Mouse (Mus musculus) gastrocnemius, postnatal 14 days (tissue): ENCODE measurements around the gene Med27. TPM values are rescaled to one million over a fixed set of nuclear protein-coding genes. Genes with fewer than 3 reads are reported as not detected.
A peak's percentile ranks its signal among the peaks of the same experiment; 100 is the strongest.

Experiments
- DNase-seq: peaks from one replicate; pipeline ENCODE4 v3.0.0; 2021; ENCODE audit warnings: mixed read lengths
- intact Hi-C: fragments of 180-260 bp; cut with DNase I; formaldehyde crosslinking; loops from one replicate; pipeline ENCODE4 v1.15.1; 2025; ENCODE audit warnings: low total_unique reads
- total RNA-seq, 2 experiments: library from RNA; stranded (reverse); gene quantifications; 2 replicates each; pipeline ENCODE4 v1.2.3; 2021

Med27 gene
- total RNA-seq, 2 experiments from 2014 or later, result 12.7 to 14.4 TPM

- intact Hi-C loops, result no loop called here
- DNase-seq, result no peak
Observed at GRCm38 (mm10) chr2:29461841-29462240, 115.2 kb downstream of the Med27 start.

- no peak for DNase-seq
- intact Hi-C loops, result no loop called here
Observed at GRCm38 (mm10) chr2:29463039-29463585, 116.5 kb downstream of the Med27 start.

- DNase-seq, result peak; percentile 19
- intact Hi-C loops, result no loop called here
Observed at GRCm38 (mm10) chr2:29464851-29465648, 118.4 kb downstream of the Med27 start.

- intact Hi-C loops, result no loop called here
Observed at GRCm38 (mm10) chr2:29465649-29466137, 119.1 kb downstream of the Med27 start.

GRCm38 (mm10) chr2:29466396-29466795, 119.8 kb downstream of the Med27 start:
- intact Hi-C loops, result no loop called here
- no peak for DNase-seq

More at GRCm38 (mm10) chr2:29465649-29466137, 119.1 kb downstream of the Med27 start:
- no peak for DNase-seq

- intact Hi-C loops, result no loop called here
- no peak for DNase-seq
Observed at GRCm38 (mm10) chr2:29468517-29468936, 121.9 kb downstream of the Med27 start.

- intact Hi-C loops, result no loop called here
- DNase-seq, result no peak
Observed at GRCm38 (mm10) chr2:29472952-29473437, 126.4 kb downstream of the Med27 start.

- intact Hi-C loops, result no loop called here
- no peak for DNase-seq
Observed at GRCm38 (mm10) chr2:29473907-29474306, 127.3 kb downstream of the Med27 start.

- DNase-seq, result no peak
- intact Hi-C loops, result no loop called here
Observed at GRCm38 (mm10) chr2:29476702-29477101, 130.1 kb downstream of the Med27 start.

GRCm38 (mm10) chr2:29481856-29482255, 135.2 kb downstream of the Med27 start:
- no peak for DNase-seq
- intact Hi-C loops, result no loop called here

- intact Hi-C loops, result no loop called here
Observed at GRCm38 (mm10) chr2:29482979-29483718, 136.5 kb downstream of the Med27 start.

GRCm38 (mm10) chr2:29485519-29485918, 138.9 kb downstream of the Med27 start:
- intact Hi-C loops, result no loop called here
- peak; percentile 19 for DNase-seq

More at GRCm38 (mm10) chr2:29482979-29483718, 136.5 kb downstream of the Med27 start:
- no peak for DNase-seq

GRCm38 (mm10) chr2:29486491-29486890, 139.9 kb downstream of the Med27 start:
- no peak for DNase-seq
- intact Hi-C loops, result no loop called here

- intact Hi-C loops, result no loop called here
Observed at GRCm38 (mm10) chr2:29487652-29488051, 141.0 kb downstream of the Med27 start.

GRCm38 (mm10) chr2:29488379-29489236, 142.0 kb downstream of the Med27 start:
- intact Hi-C loops, result no loop called here
- no peak for DNase-seq

More at GRCm38 (mm10) chr2:29487652-29488051, 141.0 kb downstream of the Med27 start:
- no peak for DNase-seq

GRCm38 (mm10) chr2:29491656-29492055, 145.0 kb downstream of the Med27 start:
- no peak for DNase-seq
- intact Hi-C loops, result no loop called here

GRCm38 (mm10) chr2:29493396-29494031, 146.9 kb downstream of the Med27 start:
- DNase-seq, result no peak
- intact Hi-C loops, result no loop called here

- no peak for DNase-seq
Observed at GRCm38 (mm10) chr2:29495271-29495670, 148.7 kb downstream of the Med27 start.

More at GRCm38 (mm10) chr2:29495271-29495670, 148.7 kb downstream of the Med27 start:
- intact Hi-C loops, result no loop called here
